Mouse (Mus musculus): ENCODE results near the gene Tlx1. TPM values are rescaled to one million over a fixed set of nuclear protein-coding genes. Genes with fewer than 3 reads are reported as not detected.

The Tlx1 gene
- not detected in 2 replicates for polyA plus RNA-seq (2011; ENCODE audit: insufficient read length, low read depth, missing spikeins)

GRCm38 (mm10) chr19:45150490-45151181, at the start of gene Tlx1:
Gene Tlx1 (plus strand): TSS chr19:45150680.
- no peak within 1 kb of the TSS for H3K27ac ChIP-seq (ENCODE audit: insufficient read depth, low read length)
- no peaks in the 10 kb centered on the region for H3K4me1 ChIP-seq (ENCODE audit: control insufficient read depth, insufficient read depth, low read length)
- TF ChIP-seq POLR2A (IDR thresholded peaks at IDR 0.05; ENCODE audit: low read depth, low read length) = no peak
- no peak for TF ChIP-seq CTCF (IDR thresholded peaks at IDR 0.05; ENCODE audit: borderline replicate concordance, insufficient read depth, low read length)
- no peak within 1 kb of the TSS for H3K4me3 ChIP-seq (ENCODE audit: insufficient read depth, low read length)

DNA sequence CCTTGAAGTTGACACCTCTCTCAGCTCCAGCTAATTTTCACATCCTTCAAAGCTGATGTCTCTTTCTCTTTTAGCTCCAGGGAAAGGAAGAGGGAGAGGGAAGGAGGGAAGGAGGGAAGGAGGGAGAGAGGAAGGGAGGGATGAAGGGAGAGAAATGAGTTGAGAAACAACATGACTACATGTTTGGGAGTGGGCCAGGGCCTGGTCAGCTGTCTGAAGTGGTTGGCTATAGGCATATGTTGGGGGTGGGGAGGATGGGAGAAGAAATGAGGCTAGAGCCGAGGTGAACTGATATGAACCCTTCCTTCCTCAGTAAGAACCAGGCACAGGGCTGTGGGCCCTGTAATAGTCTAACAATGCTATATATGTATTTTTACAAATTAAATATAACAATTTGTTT, 44.9 kb upstream of the Tlx1 start:
- Histone ChIP-seq H3K4me3 (ENCODE audit: insufficient read depth, low read length) (no peak overlapping the region), H3K27ac (ENCODE audit: insufficient read depth, low read length) (no peak overlapping the region), H3K4me1 (ENCODE audit: control insufficient read depth, insufficient read depth, low read length) (no peaks in the 10 kb centered on the region)
- TF ChIP-seq CTCF (IDR thresholded peaks at IDR 0.05; ENCODE audit: borderline replicate concordance, insufficient read depth, low read length) (no peak), POLR2A (IDR thresholded peaks at IDR 0.05; ENCODE audit: low read depth, low read length) (no peak)

DNA sequence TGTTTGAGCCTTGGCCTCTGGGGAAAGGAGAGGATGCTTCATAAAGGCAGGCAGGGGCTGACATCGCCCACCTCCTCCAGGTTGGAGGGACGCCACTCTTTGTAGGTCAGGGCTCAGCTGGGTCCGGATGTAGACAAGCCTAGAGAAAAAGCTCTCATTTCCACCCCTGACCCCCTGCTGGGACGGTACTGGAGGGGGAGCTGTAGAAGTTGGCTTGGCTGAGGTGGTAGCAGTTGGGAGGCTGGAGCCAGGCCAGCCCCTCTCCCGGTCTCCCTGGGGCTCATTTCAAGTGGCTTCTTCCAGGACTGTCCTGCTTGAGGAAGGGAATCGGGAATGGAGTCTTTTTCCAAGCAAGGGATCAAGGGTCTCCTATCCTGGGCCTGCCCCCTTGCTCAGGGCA, 43.8 kb upstream of the Tlx1 start:
- Histone ChIP-seq H3K4me3 (ENCODE audit: insufficient read depth, low read length) (no peak overlapping the region), H3K4me1 (ENCODE audit: control insufficient read depth, insufficient read depth, low read length) (no peaks in the 10 kb centered on the region), H3K27ac (ENCODE audit: insufficient read depth, low read length) (no peak overlapping the region)
- no peak for TF ChIP-seq POLR2A (IDR thresholded peaks at IDR 0.05; ENCODE audit: low read depth, low read length)
- no peak for TF ChIP-seq CTCF (IDR thresholded peaks at IDR 0.05; ENCODE audit: borderline replicate concordance, insufficient read depth, low read length)

DNA sequence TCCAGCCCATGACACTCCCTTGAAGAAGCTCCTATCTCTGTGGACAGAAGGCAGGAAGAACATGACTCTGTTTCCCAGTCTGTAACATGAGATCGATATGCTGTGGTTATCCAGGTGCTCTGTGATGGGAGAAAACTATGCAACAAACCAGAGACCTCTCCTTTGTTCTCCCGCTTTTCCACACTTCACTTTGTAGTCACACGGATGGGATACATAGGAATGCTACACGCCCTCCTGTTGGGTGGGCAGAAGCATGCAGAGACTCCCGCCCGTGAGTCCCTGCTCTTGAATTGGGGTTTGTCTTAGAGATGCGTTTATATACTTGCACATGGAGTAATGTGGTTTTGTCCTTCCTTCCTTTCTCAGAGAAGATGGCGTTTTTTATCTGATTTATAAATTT, 39.8 kb upstream of the Tlx1 start:
- Histone ChIP-seq H3K27ac (ENCODE audit: insufficient read depth, low read length) (no peak overlapping the region), H3K4me3 (ENCODE audit: insufficient read depth, low read length) (no peak overlapping the region), H3K4me1 (ENCODE audit: control insufficient read depth, insufficient read depth, low read length) (no peaks in the 10 kb centered on the region)
- TF ChIP-seq POLR2A (IDR thresholded peaks at IDR 0.05; ENCODE audit: low read depth, low read length) = no peak
- no peak for TF ChIP-seq CTCF (IDR thresholded peaks at IDR 0.05; ENCODE audit: borderline replicate concordance, insufficient read depth, low read length)

DNA sequence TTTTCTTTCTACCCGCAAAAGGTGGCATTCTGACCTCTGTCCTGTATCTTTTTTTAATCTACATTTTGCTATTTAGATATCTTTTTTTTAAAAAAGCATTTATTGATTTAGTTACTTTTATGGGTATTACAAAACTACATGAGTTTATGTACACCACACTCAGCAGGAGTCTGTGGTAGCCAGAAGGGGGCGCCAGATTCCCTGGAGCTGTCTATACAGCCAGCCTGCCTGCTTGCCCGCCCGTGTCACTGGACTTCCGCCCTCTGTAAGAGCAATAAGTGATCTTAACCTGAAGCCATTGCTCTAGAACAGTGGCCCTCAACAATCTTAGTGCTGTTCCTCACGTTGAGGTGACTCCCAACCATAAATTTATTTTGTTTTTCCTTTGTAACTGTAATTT, 38.0 kb upstream of the Tlx1 start:
- no peak overlapping the region for H3K27ac ChIP-seq (ENCODE audit: insufficient read depth, low read length)
- no peak overlapping the region for H3K4me3 ChIP-seq (ENCODE audit: insufficient read depth, low read length)
- no peak for TF ChIP-seq POLR2A (IDR thresholded peaks at IDR 0.05; ENCODE audit: low read depth, low read length)
- no peak for TF ChIP-seq CTCF (IDR thresholded peaks at IDR 0.05; ENCODE audit: borderline replicate concordance, insufficient read depth, low read length)
- no peaks in the 10 kb centered on the region for H3K4me1 ChIP-seq (ENCODE audit: control insufficient read depth, insufficient read depth, low read length)

- Histone ChIP-seq H3K4me1 (ENCODE audit: control insufficient read depth, insufficient read depth, low read length) (no peaks in the 10 kb centered on the region), H3K27ac (ENCODE audit: insufficient read depth, low read length) (no peak overlapping the region), H3K4me3 (ENCODE audit: insufficient read depth, low read length) (no peak overlapping the region)
- TF ChIP-seq CTCF (IDR thresholded peaks at IDR 0.05; ENCODE audit: borderline replicate concordance, insufficient read depth, low read length) (no peak), POLR2A (IDR thresholded peaks at IDR 0.05; ENCODE audit: low read depth, low read length) (no peak)
Observed at GRCm38 (mm10) chr19:45113791-45114460, 36.6 kb upstream of the Tlx1 start.

- no peak overlapping the region for H3K4me3 ChIP-seq (ENCODE audit: insufficient read depth, low read length)
- TF ChIP-seq POLR2A (IDR thresholded peaks at IDR 0.05; ENCODE audit: low read depth, low read length) (no peak), CTCF (IDR thresholded peaks at IDR 0.05; ENCODE audit: borderline replicate concordance, insufficient read depth, low read length) (no peak)
- no peaks in the 10 kb centered on the region for H3K4me1 ChIP-seq (ENCODE audit: control insufficient read depth, insufficient read depth, low read length)
- no peak overlapping the region for H3K27ac ChIP-seq (ENCODE audit: insufficient read depth, low read length)
Observed at GRCm38 (mm10) chr19:45114772-45115171, 35.7 kb upstream of the Tlx1 start.

GRCm38 (mm10) chr19:45116798-45117197, 33.7 kb upstream of the Tlx1 start:
- Histone ChIP-seq H3K27ac (ENCODE audit: insufficient read depth, low read length) (no peak overlapping the region), H3K4me1 (ENCODE audit: control insufficient read depth, insufficient read depth, low read length) (no peaks in the 10 kb centered on the region), H3K4me3 (ENCODE audit: insufficient read depth, low read length) (no peak overlapping the region)
- TF ChIP-seq POLR2A (IDR thresholded peaks at IDR 0.05; ENCODE audit: low read depth, low read length) (no peak), CTCF (IDR thresholded peaks at IDR 0.05; ENCODE audit: borderline replicate concordance, insufficient read depth, low read length) (peak; percentile 33; the same call in 1 of the 2 replicates)

GRCm38 (mm10) chr19:45131966-45132628, 18.4 kb upstream of the Tlx1 start:
- H3K27ac ChIP-seq (ENCODE audit: insufficient read depth, low read length) = no peak overlapping the region
- no peak overlapping the region for H3K4me3 ChIP-seq (ENCODE audit: insufficient read depth, low read length)
- TF ChIP-seq POLR2A (IDR thresholded peaks at IDR 0.05; ENCODE audit: low read depth, low read length) = no peak
- TF ChIP-seq CTCF (IDR thresholded peaks at IDR 0.05; ENCODE audit: borderline replicate concordance, insufficient read depth, low read length) = no peak
- no peaks in the 10 kb centered on the region for H3K4me1 ChIP-seq (ENCODE audit: control insufficient read depth, insufficient read depth, low read length)

GRCm38 (mm10) chr19:45142531-45142930, 7.9 kb upstream of the Tlx1 start:
- Histone ChIP-seq H3K4me1 (ENCODE audit: control insufficient read depth, insufficient read depth, low read length) (no peaks in the 10 kb centered on the region), H3K27ac (ENCODE audit: insufficient read depth, low read length) (no peak overlapping the region), H3K4me3 (ENCODE audit: insufficient read depth, low read length) (no peak overlapping the region)
- TF ChIP-seq POLR2A (IDR thresholded peaks at IDR 0.05; ENCODE audit: low read depth, low read length) = no peak
- no peak for TF ChIP-seq CTCF (IDR thresholded peaks at IDR 0.05; ENCODE audit: borderline replicate concordance, insufficient read depth, low read length)

Measured in embryonic fibroblast, embryonic 13.5 days (primary cell).